Mouse (Mus musculus) forebrain, postnatal 0 days (tissue): ENCODE measurements around the gene Ilf2. TPM values are rescaled to one million over a fixed set of nuclear protein-coding genes. Genes with fewer than 3 reads are reported as not detected.

Experiments
- ATAC-seq: fragments of 200-750 bp; cut with Nextera tagmentation; 2 replicates; pipeline ENCODE4 v1.8.0; 2017; ENCODE audit warnings: mild to moderate bottlenecking, moderate library complexity
- DNase-seq: peaks from one replicate; pipeline ENCODE4 v3.0.0-alpha.2; 2015
- H3K27ac ChIP-seq: fragments of 300-500 bp; sonication (generic); 2 replicates; pipeline ENCODE4 v1.5.1; 2014; ENCODE audit warnings: low read depth, mild to moderate bottlenecking, antibody characterized with exemption, low read length, moderate library complexity, mixed read lengths
- H3K27me3 ChIP-seq: fragments of 300-500 bp; sonication (generic); 2 replicates; pipeline ENCODE4 v1.6.1; 2014; ENCODE audit warnings: mild to moderate bottlenecking, low read length, mixed read lengths; ENCODE audit not compliant: insufficient read depth
- H3K36me3 ChIP-seq: fragments of 300-500 bp; sonication (generic); 2 replicates; pipeline ENCODE4 v1.6.1; 2014; ENCODE audit warnings: mild to moderate bottlenecking, moderate library complexity; ENCODE audit not compliant: insufficient read depth
- H3K4me1 ChIP-seq: fragments of 300-500 bp; sonication (generic); 2 replicates; pipeline ENCODE4 v1.6.1; 2014; ENCODE audit warnings: antibody characterized with exemption; ENCODE audit not compliant: insufficient read depth
- H3K4me2 ChIP-seq: fragments of 300-500 bp; sonication (generic); 2 replicates; pipeline ENCODE4 v1.6.1; 2014; ENCODE audit warnings: low read depth, mild to moderate bottlenecking, moderate library complexity
- H3K4me3 ChIP-seq: fragments of 300-500 bp; sonication (generic); 2 replicates; pipeline ENCODE4 v1.5.1; 2014; ENCODE audit warnings: low read depth, low read length, mixed read lengths
- H3K9ac ChIP-seq: fragments of 300-500 bp; sonication (generic); 2 replicates; pipeline ENCODE4 v1.6.1; 2014; ENCODE audit warnings: mild to moderate bottlenecking
- H3K9me3 ChIP-seq: fragments of 300-500 bp; sonication (generic); 2 replicates; pipeline ENCODE4 v1.6.1; 2016; ENCODE audit warnings: low read length
- CTCF ChIP-seq: sonication (generic); IDR thresholded peaks from 2 replicates; pipeline ENCODE4 v1.5.1; 2016; ENCODE audit warnings: antibody characterized with exemption, control low read depth, low read depth
- WGBS: fragments of 180-500 bp; shearing (Covaris S2); extraction: QIAGEN DNeasy Blood & Tissue Kit; methylation state at CpG from one replicate; pipeline ENCODE4 v1.1.7; 2014; 5-methylcytosine and 5-hydroxymethylcytosine counted together
- polyA plus RNA-seq: library from polyadenylated mRNA; unstranded; fragments of >200 nt; fragmentation: Nextera tagmentation; extraction: Ambion mirVana; gene quantifications from 2 replicates; pipeline ENCODE4 v1.2.1, GENCODE M21; 2015
- total RNA-seq: library from RNA; depleted of rRNA; stranded (reverse); fragments of >200 nt; gene quantifications from 2 replicates; pipeline ENCODE4 v1.2.3, GENCODE M21; 2014

Ilf2 gene
- total and polyA plus RNA-seq, 2 experiments from 2014 or later: 191 to 199 TPM

DNA sequence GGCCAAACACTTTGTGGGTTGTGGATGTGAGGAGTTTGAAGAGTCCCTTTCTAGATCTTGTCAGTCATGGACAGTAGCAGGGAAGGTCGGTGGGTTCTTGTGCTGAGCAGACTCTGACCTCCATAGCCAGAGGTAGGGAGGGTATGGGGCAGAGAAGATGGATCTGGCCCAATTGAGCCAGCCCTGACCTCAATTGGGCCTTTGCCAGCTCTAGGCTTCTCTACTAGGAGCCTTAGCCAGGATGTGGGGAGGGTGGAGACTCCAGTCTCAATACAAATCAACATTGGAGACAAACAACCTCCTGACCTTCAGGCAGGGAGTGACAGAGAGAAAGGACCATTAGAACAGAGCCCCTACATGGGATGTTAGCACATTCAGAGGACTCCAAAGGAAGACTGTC is 39.3 kb downstream of the Ilf2 start:
- ATAC-seq: no peak
- no peak for DNase-seq
- peak overlapping the region; percentile 33; the same call in 1 of the 2 replicates for H3K4me3 ChIP-seq
- no peaks in the 10 kb centered on the region for H3K36me3 ChIP-seq
- 65% methylated on average over 1 of the region's 1 CpGs for WGBS
- H3K27me3 ChIP-seq: peaks cover 18% of the 10 kb centered on the region; the same call in 1 of the 2 replicates
- H3K9me3 ChIP-seq: no peaks in the 10 kb centered on the region
- no peak overlapping the region for H3K9ac ChIP-seq
- TF ChIP-seq CTCF: no peak
- H3K27ac ChIP-seq: no peak overlapping the region
- peak overlapping the region; percentile 67 for H3K4me2 ChIP-seq
- 0 out of 2 replicates have a peak, but pooled peaks cover 9% of the 10 kb centered on the region for H3K4me1 ChIP-seq

DNA sequence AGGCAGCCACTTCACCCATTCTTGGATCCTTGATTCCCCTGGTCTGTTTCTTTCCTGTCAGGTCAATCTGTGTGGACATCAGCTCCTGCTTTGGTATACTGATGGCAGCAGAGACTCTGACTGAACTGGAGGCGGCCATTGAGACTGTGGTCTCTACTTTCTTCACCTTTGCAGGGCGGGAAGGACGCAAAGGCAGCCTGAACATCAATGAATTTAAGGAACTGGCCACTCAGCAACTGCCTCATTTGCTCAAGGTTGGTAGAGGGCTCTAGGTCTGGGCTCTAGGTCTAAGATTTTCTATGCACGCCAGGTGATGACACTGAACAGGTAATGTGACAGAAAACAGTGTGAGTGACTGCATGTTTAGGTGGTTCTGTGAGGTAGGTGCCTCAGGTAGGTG is 39.9 kb downstream of the Ilf2 start:
- no peak for ATAC-seq
- Histone ChIP-seq H3K36me3 (no peaks in the 10 kb centered on the region), H3K27ac (no peak overlapping the region), H3K9ac (no peak overlapping the region), H3K4me2 (no peak overlapping the region), H3K4me1 (0 out of 2 replicates have a peak, but pooled peaks cover 9% of the 10 kb centered on the region), H3K27me3 (peaks cover 18% of the 10 kb centered on the region; the same call in 1 of the 2 replicates), H3K4me3 (no peak overlapping the region), H3K9me3 (no peaks in the 10 kb centered on the region)
- WGBS: 94% methylated on average over 4 of the region's 4 CpGs
- no peak for DNase-seq
- no peak for TF ChIP-seq CTCF

DNA sequence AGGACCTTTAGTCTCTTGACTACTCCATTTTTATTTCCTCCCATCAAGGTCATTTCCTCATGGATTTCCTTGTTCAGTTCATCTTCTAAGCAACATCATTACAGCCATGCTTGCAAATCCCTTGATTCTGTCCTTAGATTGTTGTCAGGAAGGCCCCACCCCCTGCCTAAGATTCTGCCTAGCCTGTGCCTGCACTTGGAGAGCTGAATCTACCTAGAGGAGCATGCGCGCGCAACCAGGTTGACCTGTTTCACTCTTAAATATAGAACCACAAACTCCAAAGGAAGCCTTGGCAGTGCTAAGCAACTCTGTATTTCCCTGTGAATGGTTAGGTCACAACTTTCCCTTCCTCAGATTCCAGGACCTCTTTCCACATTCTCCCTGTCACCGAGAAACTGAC is 41.8 kb downstream of the Ilf2 start:
- 0 out of 2 replicates have a peak, but pooled peaks cover 9% of the 10 kb centered on the region for H3K4me1 ChIP-seq
- H3K27me3 ChIP-seq: peaks cover 18% of the 10 kb centered on the region; the same call in 1 of the 2 replicates
- ATAC-seq: no peak
- no peak for TF ChIP-seq CTCF
- H3K27ac ChIP-seq: no peak overlapping the region
- H3K4me2 ChIP-seq: no peak overlapping the region
- no peak overlapping the region for H3K9ac ChIP-seq
- no peaks in the 10 kb centered on the region for H3K36me3 ChIP-seq
- no peak for DNase-seq
- H3K9me3 ChIP-seq: no peaks in the 10 kb centered on the region
- H3K4me3 ChIP-seq: no peak overlapping the region
- 83% methylated on average over 4 of the region's 4 CpGs for WGBS

DNA sequence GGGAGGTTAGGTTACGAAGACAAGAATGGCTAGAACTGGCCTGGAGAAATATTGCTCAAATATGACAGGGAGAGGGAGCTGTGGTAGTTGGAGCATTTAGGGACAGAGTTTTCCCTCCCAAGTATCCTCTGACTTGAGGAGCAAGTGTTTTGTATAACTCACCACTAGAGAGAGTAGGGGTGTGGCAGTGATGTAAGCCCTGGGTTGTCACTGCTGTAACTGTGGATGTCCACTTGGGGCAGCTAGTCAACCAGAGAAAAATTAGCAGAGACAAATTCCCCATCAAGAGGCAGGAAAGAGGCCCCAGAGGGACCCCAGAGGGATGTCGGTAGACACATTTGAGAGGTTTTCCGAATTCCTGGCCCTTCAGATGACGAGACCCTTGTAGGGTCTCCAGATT is 49.5 kb downstream of the Ilf2 start:
- no peak overlapping the region for H3K27ac ChIP-seq
- ATAC-seq (peak; percentile 58), DNase-seq (peak; percentile 36)
- H3K9ac ChIP-seq: no peak overlapping the region
- TF ChIP-seq CTCF: peak; percentile 69
- H3K4me1 ChIP-seq: no peaks in the 10 kb centered on the region
- H3K4me3 ChIP-seq: no peak overlapping the region
- no peaks in the 10 kb centered on the region for H3K27me3 ChIP-seq
- no peak overlapping the region for H3K4me2 ChIP-seq
- WGBS: 68% methylated on average over 4 of the region's 4 CpGs
- H3K36me3 ChIP-seq: no peaks in the 10 kb centered on the region
- no peaks in the 10 kb centered on the region for H3K9me3 ChIP-seq

DNA sequence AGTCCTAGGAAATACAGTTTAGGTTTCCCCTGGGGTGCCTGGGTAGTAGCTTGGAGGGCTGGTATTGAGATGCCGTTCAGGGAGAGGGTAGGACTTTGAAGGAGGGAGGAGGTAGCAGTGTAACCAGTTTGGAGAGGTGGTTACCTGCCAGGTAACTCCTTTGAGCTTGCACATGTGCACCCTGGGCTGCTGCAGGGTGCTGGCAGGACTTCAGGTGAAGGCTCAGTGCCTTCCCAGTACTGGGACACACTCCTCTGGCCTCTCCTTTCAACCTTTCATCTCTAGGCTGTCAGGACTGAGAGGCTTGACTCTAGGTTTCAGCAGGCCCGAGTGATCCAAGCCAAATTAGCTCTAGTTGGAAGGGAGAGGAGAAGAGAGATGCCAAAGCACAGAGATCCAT is 50.1 kb downstream of the Ilf2 start:
- H3K4me2 ChIP-seq: no peak overlapping the region
- H3K27ac ChIP-seq: no peak overlapping the region
- H3K9ac ChIP-seq: no peak overlapping the region
- DNase-seq (no peak), ATAC-seq (no peak)
- H3K27me3 ChIP-seq: no peaks in the 10 kb centered on the region
- no peak overlapping the region for H3K4me3 ChIP-seq
- no peaks in the 10 kb centered on the region for H3K36me3 ChIP-seq
- no peak for TF ChIP-seq CTCF
- H3K9me3 ChIP-seq: no peaks in the 10 kb centered on the region
- WGBS: 71% methylated on average over 2 of the region's 2 CpGs
- no peaks in the 10 kb centered on the region for H3K4me1 ChIP-seq

DNA sequence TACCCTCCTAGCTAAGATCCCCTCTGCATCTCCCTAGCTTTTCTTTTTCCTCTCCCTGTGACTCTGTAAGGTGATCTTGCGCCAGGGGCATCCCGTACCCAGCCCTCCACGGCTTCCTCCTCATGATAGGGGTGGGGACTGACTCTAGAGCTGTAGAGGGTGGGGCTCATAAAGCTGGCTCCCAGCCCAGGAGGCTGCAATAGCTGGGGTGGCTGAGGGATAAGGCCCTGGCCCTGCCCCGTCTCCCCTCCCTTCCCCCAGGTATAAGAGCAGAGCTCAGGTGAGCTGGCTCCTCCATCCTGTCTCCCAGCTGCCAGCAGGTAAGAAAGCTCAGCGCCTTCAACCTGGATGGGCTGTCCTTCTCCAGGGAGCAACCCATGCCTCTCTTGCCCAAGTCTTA is 50.7 kb downstream of the Ilf2 start, which contains the start of gene S100a14:
Gene S100a14, plus strand, starts transcription at position 277 of the 400 bp plus-strand sequence.
- Histone ChIP-seq H3K4me3 (no peak within 1 kb of the TSS), H3K27ac (no peak within 1 kb of the TSS), H3K9me3 (no peaks in the 10 kb centered on the region), H3K4me1 (no peaks in the 10 kb centered on the region), H3K4me2 (no peak within 1 kb of the TSS), H3K9ac (no peak within 1 kb of the TSS), H3K27me3 (no peaks in the 10 kb centered on the region), H3K36me3 (no peaks in the 10 kb centered on the region)
- ATAC-seq (no peak), DNase-seq (no peak)
- WGBS: 63% methylated on average over 5 of the region's 5 CpGs
- no peak for TF ChIP-seq CTCF

DNA sequence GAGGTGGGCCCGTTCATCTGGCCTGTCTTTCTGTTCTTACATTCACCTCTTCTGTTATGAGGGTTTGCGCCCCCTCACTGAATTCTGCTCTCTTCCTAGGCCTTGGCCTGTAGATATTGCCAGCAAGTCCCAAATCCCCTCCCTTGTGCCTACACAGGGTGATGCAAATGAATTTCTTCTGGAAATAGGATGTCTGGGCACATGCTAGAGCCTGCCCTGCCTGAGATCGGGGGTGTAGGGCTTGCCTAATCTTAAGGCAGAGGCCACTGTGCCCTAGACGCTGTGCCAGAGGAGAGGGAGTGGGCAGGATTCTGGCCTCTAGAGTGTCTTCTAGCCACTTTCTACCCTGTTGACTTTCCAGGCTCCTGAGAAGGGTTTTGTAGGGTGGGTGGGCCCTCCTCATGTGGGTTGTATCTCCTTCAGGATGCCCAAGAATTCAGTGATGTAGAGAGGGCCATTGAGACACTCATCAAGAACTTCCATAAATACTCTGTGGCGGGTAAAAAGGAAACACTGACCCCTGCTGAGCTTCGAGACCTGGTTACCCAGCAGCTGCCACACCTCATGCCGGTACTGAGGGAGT is 51.5 kb downstream of the Ilf2 start:
- TF ChIP-seq CTCF: no peak
- no peak overlapping the region for H3K4me3 ChIP-seq
- DNase-seq (no peak), ATAC-seq (no peak)
- no peaks in the 10 kb centered on the region for H3K36me3 ChIP-seq
- no peak overlapping the region for H3K9ac ChIP-seq
- no peak overlapping the region for H3K4me2 ChIP-seq
- H3K9me3 ChIP-seq: no peaks in the 10 kb centered on the region
- no peak overlapping the region for H3K27ac ChIP-seq
- no peaks in the 10 kb centered on the region for H3K27me3 ChIP-seq
- no peaks in the 10 kb centered on the region for H3K4me1 ChIP-seq
- WGBS: 92% methylated on average over 7 of the region's 7 CpGs
